Mouse (Mus musculus): ENCODE measurements around the gene Hist1h2bc.

DNA sequence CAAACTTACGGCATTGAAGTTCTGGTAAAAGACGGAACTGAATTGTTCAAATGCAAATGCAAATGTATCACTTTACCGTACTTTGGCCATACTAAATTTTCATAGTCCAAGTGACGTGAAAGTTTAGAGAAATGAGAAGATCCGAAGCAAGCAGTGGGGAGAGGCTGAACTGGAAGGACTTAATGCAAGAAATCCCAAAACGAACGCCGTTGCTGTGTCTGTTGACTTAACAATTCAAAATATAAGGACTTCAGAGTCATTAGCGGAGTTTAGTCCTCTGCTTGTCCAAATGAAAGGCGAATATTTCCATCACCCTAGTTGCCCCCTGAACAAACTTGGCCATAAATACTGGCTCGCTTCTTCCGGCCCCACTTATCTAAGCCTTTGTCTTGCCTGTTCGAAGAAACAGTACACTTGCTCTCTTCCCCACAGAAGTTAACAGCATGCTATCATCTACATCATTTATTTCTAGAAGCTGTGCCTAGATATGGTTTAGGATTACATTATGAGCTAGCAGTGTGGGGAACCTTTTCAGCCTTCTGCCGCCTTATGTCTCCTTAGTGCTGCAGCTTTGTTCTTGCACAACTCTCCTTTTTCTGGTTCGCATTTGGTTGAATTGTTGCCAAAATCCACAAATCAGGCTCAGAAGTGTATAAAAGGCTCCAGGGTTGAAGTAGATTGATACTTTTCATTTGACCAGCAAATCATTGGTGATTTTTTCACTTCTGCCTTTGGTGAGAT is 1.3 kb downstream of the Hist1h2bc start:
- TF ChIP-seq POLR2A (IDR thresholded peaks at IDR 0.05; ENCODE audit: borderline replicate concordance, control insufficient read depth, low read depth, low read length) (no peak; the same call in 1 of the 2 replicates), CTCF (IDR thresholded peaks at IDR 0.05; ENCODE audit: control insufficient read depth, insufficient read depth, low read length) (no peak)

Data from bone marrow, adult 2 months (tissue).